Mouse (Mus musculus) cerebellum, adult 2 months (tissue): ENCODE data around the gene Mical3.

Experiments used
- CTCF ChIP-seq: fragments of 200-500 bp; IDR thresholded peaks from 2 replicates; pipeline ENCODE4 v1.5.1; 2011; ENCODE audit warnings: low read depth, mild to moderate bottlenecking, control low read depth, low read length, moderate library complexity, borderline replicate concordance; ENCODE audit not compliant: insufficient read depth
- POLR2A ChIP-seq: fragments of 200-500 bp; IDR thresholded peaks from 2 replicates; pipeline ENCODE4 v1.6.1; 2011; ENCODE audit warnings: low read length, control low read depth, borderline replicate concordance; ENCODE audit not compliant: insufficient read depth

DNA sequence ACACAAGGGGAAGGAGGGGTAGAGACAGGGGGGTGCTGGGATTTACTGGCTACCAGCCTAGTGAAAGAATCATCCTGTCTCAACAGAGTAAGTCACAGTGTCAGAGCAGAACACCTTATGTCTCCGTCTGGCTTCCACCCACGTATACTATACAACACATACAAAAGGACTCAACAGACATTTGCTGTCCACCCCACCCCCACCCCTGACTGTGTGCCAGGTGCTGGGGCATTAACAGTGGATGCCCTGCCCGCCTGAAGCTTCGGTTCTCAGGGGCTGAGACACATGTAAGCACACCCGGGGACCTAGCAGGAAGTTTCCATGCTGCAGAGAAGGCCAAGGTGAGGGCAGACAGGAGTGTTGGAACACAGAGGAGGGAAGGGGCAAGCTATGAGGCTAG lies 52.6 kb downstream of the Mical3 start:
- TF ChIP-seq POLR2A: no peak
- no peak for TF ChIP-seq CTCF
